Mouse (Mus musculus) limb, embryonic 14.5 days (tissue): ENCODE results near the gene Madcam1. TPM values are rescaled to one million over a fixed set of nuclear protein-coding genes. Genes with fewer than 3 reads are reported as not detected.

ENCODE experiments used
- ATAC-seq: fragments of 200-750 bp; cut with Nextera tagmentation; 2 replicates; pipeline ENCODE4 v1.8.0; 2017; ENCODE audit warnings: low read depth, moderate number of reproducible peaks, moderate TSS enrichment; ENCODE audit not compliant: low FRiP score
- DNase-seq: peaks from one replicate; pipeline ENCODE4 v3.0.0-alpha.2; 2015; ENCODE audit warnings: low spot score
- H3K27ac ChIP-seq: fragments of 300-500 bp; sonication (generic); replicated peaks from 2 replicates; pipeline ENCODE4 v1.5.1; 2014; ENCODE audit warnings: low read depth, mild to moderate bottlenecking, low read length, moderate library complexity, mixed read lengths
- H3K27me3 ChIP-seq: fragments of 300-500 bp; sonication (generic); 2 replicates; pipeline ENCODE4 v1.6.1; 2014; ENCODE audit warnings: low read length, mixed read lengths; ENCODE audit not compliant: control insufficient read depth, insufficient read depth
- H3K36me3 ChIP-seq: fragments of 300-500 bp; sonication (generic); 2 replicates; pipeline ENCODE4 v1.6.1; 2014; ENCODE audit warnings: mild to moderate bottlenecking, low read length, moderate library complexity, mixed read lengths; ENCODE audit not compliant: control insufficient read depth, insufficient read depth
- H3K4me1 ChIP-seq: fragments of 300-500 bp; sonication (generic); 2 replicates; pipeline ENCODE4 v1.6.1; 2014; ENCODE audit warnings: antibody characterized with exemption, low read length, mixed read lengths; ENCODE audit not compliant: control insufficient read depth, insufficient read depth
- H3K4me2 ChIP-seq: fragments of 300-500 bp; sonication (generic); replicated peaks from 2 replicates; pipeline ENCODE4 v1.6.1; 2014; ENCODE audit warnings: low read depth, mild to moderate bottlenecking, low read length, moderate library complexity; ENCODE audit not compliant: severe bottlenecking
- H3K4me3 ChIP-seq: fragments of 300-500 bp; sonication (generic); replicated peaks from 2 replicates; pipeline ENCODE4 v1.5.1; 2014; ENCODE audit warnings: low read length
- H3K9ac ChIP-seq: fragments of 300-500 bp; sonication (generic); 2 replicates; pipeline ENCODE4 v1.6.1; 2014; ENCODE audit warnings: mild to moderate bottlenecking, low read depth, low read length, moderate library complexity; ENCODE audit not compliant: severe bottlenecking
- H3K9me3 ChIP-seq: fragments of 300-500 bp; sonication (generic); 2 replicates; pipeline ENCODE4 v1.6.1; 2016; ENCODE audit warnings: low read length; ENCODE audit not compliant: control insufficient read depth
- POLR2A ChIP-seq: fragments of 200-500 bp; IDR thresholded peaks from 2 replicates; pipeline ENCODE4 v1.8.0; 2012; ENCODE audit warnings: inconsistent platforms, mild to moderate bottlenecking, moderate library complexity, borderline replicate concordance; ENCODE audit not compliant: insufficient read depth, insufficient read length; ENCODE audit errors: extremely low read depth
- WGBS: fragments of 180-500 bp; shearing (Covaris S2); extraction: QIAGEN DNeasy Blood & Tissue Kit; methylation state at CpG from one replicate; pipeline ENCODE4 v1.1.7; 2014; 5-methylcytosine and 5-hydroxymethylcytosine counted together
- polyA plus RNA-seq, 2 experiments: library from polyadenylated mRNA; depleted of rRNA in 1 of 2; stranded (reverse) in 1 of 2; unstranded in 1 of 2; fragments of >200 nt; fragmentation: Nextera tagmentation in 1 of 2; extraction: Ambion mirVana in 1 of 2; gene quantifications; 2 replicates each; pipeline versions ENCODE4 v1.2.1 to v1.2.3; 2012 to 2014

Madcam1 gene
- polyA plus RNA-seq, 2 experiments = 5.0 to 8.2 TPM

DNA sequence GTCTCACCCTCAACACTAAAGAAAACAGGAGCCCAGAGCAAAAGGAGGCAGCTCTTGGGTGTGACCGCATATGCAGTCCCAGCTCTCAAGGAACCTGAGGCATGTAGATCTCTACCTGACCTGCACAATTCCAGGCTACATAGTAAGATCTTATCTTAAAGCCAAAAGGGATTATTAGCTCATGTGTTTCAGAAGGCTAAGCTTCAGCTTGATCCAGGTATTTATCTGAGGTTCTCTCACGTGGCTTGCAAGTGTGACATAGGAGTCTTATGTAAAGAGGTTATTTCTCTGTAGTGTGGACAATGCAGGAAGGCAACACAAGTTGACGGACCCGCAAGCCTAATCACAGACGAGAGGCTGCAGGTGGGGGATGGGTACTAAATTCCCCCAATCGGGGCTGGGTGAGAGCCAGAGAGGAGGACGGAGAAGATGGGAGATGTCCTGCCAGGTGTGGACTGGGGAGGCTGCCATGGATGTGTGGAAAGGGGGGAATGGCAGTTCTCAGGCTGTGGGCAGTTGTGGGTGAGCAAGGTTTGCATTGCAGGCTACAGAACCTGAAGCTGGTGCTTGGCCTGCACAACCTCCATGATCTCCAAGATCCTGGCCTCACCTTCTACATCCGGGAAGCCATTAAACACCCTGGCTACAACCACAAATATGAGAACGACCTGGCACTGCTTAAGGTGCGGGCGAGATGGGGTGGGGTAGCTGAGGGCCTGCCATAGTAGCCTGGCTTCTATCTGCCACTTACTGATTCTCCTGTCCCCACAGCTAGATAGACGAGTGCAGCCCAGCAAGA, 29.4 kb downstream of the Madcam1 start:
- WGBS = 64% methylated on average over 12 of the region's 12 CpGs
- no peak for ATAC-seq
- DNase-seq = no peak
- no peak overlapping the region for H3K9ac ChIP-seq
- no peak overlapping the region for H3K4me2 ChIP-seq
- H3K36me3 ChIP-seq = peaks cover 9% of the 10 kb centered on the region
- peaks cover 27% of the 10 kb centered on the region for H3K4me1 ChIP-seq
- TF ChIP-seq POLR2A = no peak
- no peaks in the 10 kb centered on the region; the same call in 1 of the 2 replicates for H3K9me3 ChIP-seq
- no peak overlapping the region for H3K4me3 ChIP-seq
- no peaks in the 10 kb centered on the region for H3K27me3 ChIP-seq
- 0 out of 2 replicates have a peak overlapping the region, but pooled peaks have one; percentile 84 for H3K27ac ChIP-seq

DNA sequence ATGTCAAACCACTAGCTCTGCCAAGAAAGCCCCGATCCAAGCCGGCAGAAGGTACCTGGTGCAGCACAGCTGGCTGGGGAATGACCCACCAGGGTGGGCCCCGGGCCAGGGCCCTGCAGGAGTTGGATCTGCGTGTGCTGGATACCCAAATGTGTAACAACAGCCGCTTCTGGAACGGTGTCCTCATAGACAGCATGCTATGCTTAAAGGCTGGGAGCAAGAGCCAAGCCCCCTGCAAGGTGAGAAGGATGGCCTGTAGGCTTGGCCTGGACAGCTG, 30.0 kb downstream of the Madcam1 start:
- 67% methylated on average over 6 of the region's 6 CpGs for WGBS
- ATAC-seq (no peak), DNase-seq (no peak)
- Histone ChIP-seq H3K27ac (peak overlapping the region; percentile 84; the same call in 1 of the 2 replicates), H3K36me3 (peaks cover 4% of the 10 kb centered on the region), H3K4me1 (peaks cover 27% of the 10 kb centered on the region), H3K9me3 (no peaks in the 10 kb centered on the region; the same call in 1 of the 2 replicates), H3K27me3 (no peaks in the 10 kb centered on the region), H3K4me2 (no peak overlapping the region), H3K4me3 (no peak overlapping the region), H3K9ac (no peak overlapping the region)
- no peak for TF ChIP-seq POLR2A

DNA sequence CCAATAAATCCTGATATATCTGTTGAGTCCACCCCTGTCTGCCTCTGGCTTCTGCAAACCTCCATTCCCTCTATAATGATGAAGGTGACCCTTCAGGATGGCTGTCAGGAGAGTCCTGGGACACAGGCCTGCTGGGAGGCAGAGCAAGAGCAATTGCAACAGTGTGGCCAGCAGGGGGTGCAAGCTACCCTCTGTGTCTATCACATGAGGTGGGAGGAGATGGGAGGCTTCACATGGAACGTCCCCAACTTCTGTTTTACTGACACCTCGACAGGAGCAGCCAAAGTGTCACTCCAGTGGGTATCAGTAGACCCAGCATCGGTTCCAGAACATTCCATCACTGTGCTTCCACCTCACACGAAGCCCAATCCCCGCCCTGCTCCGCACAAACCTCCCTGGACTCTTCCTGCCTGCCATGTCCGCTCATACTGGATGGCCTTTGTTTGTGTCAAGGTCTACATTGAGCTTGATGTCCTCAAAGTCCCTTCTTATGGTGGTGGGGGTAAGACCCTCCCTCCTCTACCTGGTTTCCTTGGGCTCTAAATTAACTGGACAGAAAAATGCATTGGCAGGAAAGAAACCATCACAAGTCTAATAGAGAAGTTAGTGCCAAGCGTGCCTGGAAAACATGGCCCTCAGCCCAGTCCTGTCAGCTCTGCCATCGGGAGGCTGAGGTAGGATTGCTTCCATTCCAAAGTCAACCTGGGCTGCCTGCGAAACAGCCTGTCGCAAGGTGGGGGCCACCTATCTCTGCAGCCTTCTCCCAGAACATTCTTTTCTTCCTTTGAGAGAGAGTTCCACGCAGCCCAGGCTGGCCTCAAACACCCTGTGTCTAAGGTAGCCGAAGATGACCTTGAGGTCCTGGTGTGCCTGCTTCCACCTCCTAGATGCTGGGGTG, 31.1 kb downstream of the Madcam1 start:
- 61% methylated on average over 13 of the region's 13 CpGs for WGBS
- Histone ChIP-seq H3K27me3 (no peaks in the 10 kb centered on the region), H3K27ac (peak overlapping the region; percentile 84), H3K4me1 (peaks cover 27% of the 10 kb centered on the region), H3K36me3 (no peaks in the 10 kb centered on the region), H3K9me3 (no peaks in the 10 kb centered on the region; the same call in 1 of the 2 replicates), H3K9ac (peak overlapping the region; percentile 16; the same call in 1 of the 2 replicates), H3K4me2 (peak overlapping the region; percentile 6), H3K4me3 (no peak overlapping the region)
- DNase-seq (peak; percentile 61), ATAC-seq (peak; percentile 27)
- no peak for TF ChIP-seq POLR2A

DNA sequence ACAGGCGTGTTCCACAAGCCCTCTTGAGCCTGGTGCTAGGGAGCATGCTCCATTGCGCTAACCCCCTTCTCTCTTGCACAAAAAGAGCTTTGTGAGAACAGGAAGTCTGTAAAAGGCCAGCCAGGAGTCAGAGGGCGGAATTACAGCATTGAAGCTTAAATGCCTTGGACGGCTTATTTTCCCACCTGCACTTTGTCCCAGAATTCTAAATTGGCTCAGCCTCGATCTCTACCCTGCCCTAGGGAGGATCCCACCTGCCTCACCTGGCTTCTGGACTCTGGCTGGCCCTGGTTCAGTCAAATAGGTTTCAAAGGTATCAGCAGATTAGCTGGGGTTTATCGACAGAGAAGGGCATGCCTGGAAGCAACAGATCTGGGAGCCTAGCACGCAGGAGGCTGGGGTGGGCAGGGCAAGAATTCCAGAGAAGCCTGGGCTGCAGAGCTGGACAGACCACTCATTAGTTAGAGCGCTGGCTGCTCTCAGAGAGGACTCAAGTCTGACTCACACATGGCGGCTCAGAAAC, 31.8 kb downstream of the Madcam1 start:
- no peak for TF ChIP-seq POLR2A
- peak overlapping the region; percentile 84 for H3K27ac ChIP-seq
- 0 out of 2 replicates have a peak overlapping the region, but pooled peaks have one; percentile 16 for H3K9ac ChIP-seq
- no peaks in the 10 kb centered on the region for H3K36me3 ChIP-seq
- H3K4me3 ChIP-seq = no peak overlapping the region
- H3K4me1 ChIP-seq = peaks cover 27% of the 10 kb centered on the region
- no peaks in the 10 kb centered on the region for H3K27me3 ChIP-seq
- peak; percentile 46 for ATAC-seq
- H3K4me2 ChIP-seq = peak overlapping the region; percentile 6
- peak; percentile 36 for DNase-seq
- no peaks in the 10 kb centered on the region; the same call in 1 of the 2 replicates for H3K9me3 ChIP-seq
- 34% methylated on average over 9 of the region's 9 CpGs for WGBS

DNA sequence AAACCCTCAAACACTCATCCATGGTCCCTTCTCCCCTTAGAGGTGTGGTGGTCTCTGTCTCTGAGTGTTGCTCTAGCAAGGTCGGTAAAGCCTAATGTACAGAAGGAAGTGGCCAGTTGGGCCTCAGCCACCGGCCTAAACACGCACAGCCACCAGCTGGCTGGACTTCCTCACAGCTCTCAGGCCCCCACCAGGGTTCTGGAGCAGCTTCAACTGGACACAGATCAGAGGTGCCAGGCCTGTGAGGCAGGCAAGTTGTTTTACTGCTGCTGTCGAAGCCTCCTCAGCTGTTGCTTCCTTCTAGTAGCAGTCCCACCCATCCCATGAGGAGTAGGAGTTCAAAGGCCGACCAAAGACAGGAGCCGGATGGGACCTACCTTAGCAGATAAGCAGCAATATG, 33.6 kb downstream of the Madcam1 start:
- no peaks in the 10 kb centered on the region for H3K36me3 ChIP-seq
- 81% methylated on average over 6 of the region's 6 CpGs for WGBS
- no peak for ATAC-seq
- no peaks in the 10 kb centered on the region for H3K27me3 ChIP-seq
- H3K4me2 ChIP-seq = no peak overlapping the region
- no peaks in the 10 kb centered on the region for H3K9me3 ChIP-seq
- H3K4me3 ChIP-seq = no peak overlapping the region
- H3K9ac ChIP-seq = no peak overlapping the region
- no peak overlapping the region for H3K27ac ChIP-seq
- no peak for DNase-seq
- TF ChIP-seq POLR2A = no peak
- peaks cover 30% of the 10 kb centered on the region for H3K4me1 ChIP-seq
